Mouse (Mus musculus) megakaryocyte progenitor cell, adult 5-6 weeks (primary cell): ENCODE measurements around the gene Mum1. TPM values are rescaled to one million over a fixed set of nuclear protein-coding genes. Genes with fewer than 3 reads are reported as not detected.
"Not testable (repeated sequence)": the region's sequence is repeated elsewhere in the genome, so short reads cannot be mapped to it uniquely, and the experiment has no call there.

Source experiments
- ATAC-seq: replicated peaks from 2 replicates; pipeline ENCODE4 v1.8.0; 2016; ENCODE audit warnings: mild to moderate bottlenecking, moderate TSS enrichment, inconsistent platforms; ENCODE audit not compliant: poor library complexity
- total RNA-seq, 2 experiments: library from RNA; stranded (forward) in 1 of 2; stranded (reverse) in 1 of 2; fragments of 157-497, 149-512 nt in 1 of 2; fragments of 200-1000 nt in 1 of 2; gene quantifications; 2 replicates each; pipeline versions ENCODE4 v1.2.3 to v1.2.4; 2015 to 2017

Gene Mum1
- total RNA-seq, 2 experiments from 2014 or later = 28.9 to 30.9 TPM

- no peak for ATAC-seq
Measured at GRCm38 (mm10) chr10:80207676-80208075, 18.6 kb upstream of the Mum1 start.

- no peak for ATAC-seq
Measured at GRCm38 (mm10) chr10:80208248-80208647, 18.0 kb upstream of the Mum1 start.

GRCm38 (mm10) chr10:80208841-80209371 lies 17.3 kb upstream of the Mum1 start:
- ATAC-seq = no peak

- not testable (repeated sequence) for ATAC-seq
Measured at GRCm38 (mm10) chr10:80211547-80212103, 14.6 kb upstream of the Mum1 start.

- 0 out of 2 replicates have a peak, but pooled peaks have one; percentile 23 for ATAC-seq
Measured at GRCm38 (mm10) chr10:80215048-80215772, 11.0 kb upstream of the Mum1 start.

- no peak for ATAC-seq
Measured at GRCm38 (mm10) chr10:80220676-80221075, 5.6 kb upstream of the Mum1 start.

GRCm38 (mm10) chr10:80223137-80223536 lies 3.1 kb upstream of the Mum1 start:
- not testable (repeated sequence) for ATAC-seq

- no peak for ATAC-seq
Measured at GRCm38 (mm10) chr10:80226071-80226415, 191 bp upstream of the Mum1 start.

GRCm38 (mm10) chr10:80227166-80227539 lies 919 bp downstream of the Mum1 start:
- ATAC-seq = no peak

GRCm38 (mm10) chr10:80227877-80228775 lies 1.9 kb downstream of the Mum1 start:
- ATAC-seq = no peak

- no peak for ATAC-seq
Measured at GRCm38 (mm10) chr10:80236145-80236825, 10.1 kb downstream of the Mum1 start.

- ATAC-seq = no peak
Measured at GRCm38 (mm10) chr10:80237020-80237419, 10.8 kb downstream of the Mum1 start.

GRCm38 (mm10) chr10:80238306-80238705 lies 12.1 kb downstream of the Mum1 start:
- ATAC-seq = no peak

GRCm38 (mm10) chr10:80239791-80240190 lies 13.6 kb downstream of the Mum1 start:
- no peak for ATAC-seq

- ATAC-seq = peak; percentile 56
Measured at GRCm38 (mm10) chr10:80242088-80242487, 15.9 kb downstream of the Mum1 start.

GRCm38 (mm10) chr10:80242607-80243006 lies 16.4 kb downstream of the Mum1 start:
- peak; percentile 72 for ATAC-seq

- no peak for ATAC-seq
Measured at GRCm38 (mm10) chr10:80244791-80245399, 18.7 kb downstream of the Mum1 start.

GRCm38 (mm10) chr10:80245600-80245999 lies 19.4 kb downstream of the Mum1 start:
- ATAC-seq = peak; percentile 42

GRCm38 (mm10) chr10:80247849-80248248 lies 21.6 kb downstream of the Mum1 start:
- ATAC-seq = peak; percentile 20; the same call in 1 of the 2 replicates

GRCm38 (mm10) chr10:80248437-80248836 lies 22.2 kb downstream of the Mum1 start:
- ATAC-seq = not testable (repeated sequence)
